8 mouse cellular contexts compared by ENCODE assay signal in the genomic region with DNA sequence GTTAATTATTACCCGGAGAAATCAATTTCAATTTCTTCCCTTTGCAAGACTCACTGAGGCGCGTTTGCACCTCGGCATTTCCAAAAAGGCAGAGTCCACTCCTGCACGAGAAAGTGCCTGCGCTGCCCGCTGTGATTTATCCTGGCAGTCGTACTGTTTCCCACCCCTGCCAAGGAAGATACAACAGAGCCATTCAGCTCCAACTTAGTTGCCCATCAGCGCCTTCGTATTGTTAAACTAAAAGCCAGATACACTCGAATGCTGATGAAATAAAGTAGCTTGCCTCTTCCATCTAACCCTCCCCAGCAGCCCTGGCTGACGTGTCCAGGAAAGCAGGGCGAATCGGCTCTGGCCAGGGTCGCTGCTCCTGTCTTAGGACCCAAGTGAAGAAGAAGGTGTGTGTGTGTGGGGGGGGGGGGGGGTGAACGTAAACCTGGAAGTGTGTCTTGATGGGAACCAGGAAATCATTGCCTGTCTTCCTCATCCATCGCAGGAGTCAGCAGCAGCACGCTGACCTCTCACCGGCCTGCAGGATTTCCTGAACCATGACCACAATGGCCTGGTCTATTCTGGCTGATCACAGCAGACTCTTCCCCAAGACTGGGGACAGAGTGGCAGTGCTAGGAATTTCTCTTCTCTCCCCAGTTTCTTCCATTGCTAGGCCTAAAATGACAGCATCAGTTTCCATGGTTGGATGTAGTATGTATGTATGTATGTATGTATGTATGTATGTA.
DNase-seq lines count a peak whose midpoint lies in the region; ATAC-seq lines count a peak whose summit lies in the region.

No protein-coding gene starts in this region.

- peaks cover 47% of the 10 kb centered on the region for H3K4me1 ChIP-seq in hindbrain, embryonic 13.5 days (replicated peaks)

- H3K9me3 ChIP-seq in hindbrain, embryonic 13.5 days, result peaks cover 5% of the 10 kb centered on the region; the same call in 1 of the 2 replicates

- H3K27ac ChIP-seq in hindbrain, embryonic 13.5 days, result peak overlapping the region; percentile 40; the same call in 1 of the 2 replicates

- H3K4me3 ChIP-seq in hindbrain, embryonic 13.5 days, result no peak overlapping the region

- H3K36me3 ChIP-seq in hindbrain, embryonic 13.5 days, result no peaks in the 10 kb centered on the region

- H3K9ac ChIP-seq in hindbrain, embryonic 13.5 days, result no peak overlapping the region

- WGBS in hindbrain, embryonic 13.5 days, result 19% methylated on average over 19 of the region's 19 CpGs

- DNase-seq in Muller cell, postnatal 12 days (ENCODE audit: inconsistent ontology term), result peak; percentile 77
- DNase-seq in cerebellum, adult 18-20 months, result peak; percentile 82 to 86
- peak; percentile 45 to 58 for DNase-seq in kidney, postnatal 36 days
- no peak for DNase-seq in thymus, postnatal 4 days
- no peak for DNase-seq in ovary, postnatal 14 days (ENCODE audit: low spot score)
- DNase-seq in right cerebral cortex, adult 2 months (ENCODE audit: low spot score in 2 of 2), result no peak

- peak overlapping the region; percentile 6; the same call in 1 of the 2 replicates for H3K4me2 ChIP-seq in hindbrain, embryonic 13.5 days

- no peak; the same call in 1 of the 2 replicates for ATAC-seq in hindbrain, embryonic 13.5 days (ENCODE audit: low FRiP score)
- no peak for ATAC-seq in activated CD4-positive, CD25-positive, alpha-beta regulatory T cell, adult 4 months

- H3K27me3 ChIP-seq in hindbrain, embryonic 13.5 days, result 0 out of 2 replicates have a peak, but pooled peaks cover 4% of the 10 kb centered on the region

Comparison
In these comparisons a context has a peak if more than half of its experiments do, and no peak if none do; other contexts are left out.
1. DNase-seq: peak in Muller cell, postnatal 12 days (single experiment), cerebellum, adult 18-20 months (2 of 2) and kidney, postnatal 36 days (2 of 2); none in thymus, postnatal 4 days (single experiment), ovary, postnatal 14 days (single experiment) and right cerebral cortex, adult 2 months (0 of 2).